Mouse (Mus musculus) MEL (cell line): Measurements from ENCODE around the gene Opcml. TPM values are rescaled to one million over a fixed set of nuclear protein-coding genes. Genes with fewer than 3 reads are reported as not detected.

Source experiments
- DNase-seq: peaks from one replicate; pipeline ENCODE4 v3.0.0; 2011; ENCODE audit warnings: low read depth, low spot score
- H3K27ac ChIP-seq: 2 replicates; pipeline ENCODE4 v1.5.1; 2012; ENCODE audit warnings: low read depth, mild to moderate bottlenecking, control low read depth, low read length, moderate library complexity; ENCODE audit not compliant: control insufficient read depth
- H3K27me3 ChIP-seq, 2 experiments: fragments of 150-350 bp in 1 of 2; sonication (generic) in 1 of 2; 2 replicates each; pipeline ENCODE4 v1.6.1; 2012; ENCODE audit warnings: low read length in 2 of 2, mild to moderate bottlenecking in 2 of 2, improper control_type of control experiment in 1 of 2, moderate library complexity in 1 of 2; ENCODE audit not compliant: insufficient read depth in 2 of 2, control insufficient read depth in 1 of 2
- H3K36me3 ChIP-seq, 2 experiments: 2 replicates each; pipeline ENCODE4 v1.6.1; 2012 to 2014; ENCODE audit warnings: low read length in 2 of 2, improper control_type of control experiment in 1 of 2, inconsistent platforms in 1 of 2, mild to moderate bottlenecking in 1 of 2; ENCODE audit not compliant: insufficient read depth in 2 of 2, control insufficient read depth in 1 of 2
- H3K4me1 ChIP-seq, 2 experiments: fragments of 150-350 bp in 1 of 2; sonication (generic) in 1 of 2; 2 replicates each; pipeline ENCODE4 v1.6.1; 2012; ENCODE audit warnings: low read length in 2 of 2, improper control_type of control experiment in 1 of 2, mild to moderate bottlenecking in 1 of 2; ENCODE audit not compliant: insufficient read depth in 2 of 2, control insufficient read depth in 1 of 2
- H3K4me3 ChIP-seq, 2 experiments: fragments of 150-350 bp in 1 of 2; sonication (generic) in 1 of 2; 2 replicates each; pipeline ENCODE4 v1.5.1; 2012; ENCODE audit warnings: low read depth in 2 of 2, low read length in 2 of 2, mild to moderate bottlenecking in 2 of 2, moderate library complexity in 2 of 2, control low read depth in 1 of 2, improper control_type of control experiment in 1 of 2; ENCODE audit not compliant: control insufficient read depth in 1 of 2, insufficient read depth in 1 of 2
- H3K79me2 ChIP-seq: 2 replicates; pipeline ENCODE4 v1.6.1; 2012; ENCODE audit warnings: mild to moderate bottlenecking, low read length, moderate library complexity; ENCODE audit not compliant: control insufficient read depth, poor library complexity, insufficient read depth
- H3K9ac ChIP-seq: 2 replicates; pipeline ENCODE4 v1.6.1; 2012; ENCODE audit warnings: low read depth, mild to moderate bottlenecking, control low read depth, low read length, moderate library complexity; ENCODE audit not compliant: control insufficient read depth, poor library complexity, severe bottlenecking
- H3K9me3 ChIP-seq: fragments of 150-350 bp; sonication (generic); replicated peaks from 2 replicates; pipeline ENCODE4 v1.6.1; 2012; ENCODE audit warnings: mild to moderate bottlenecking, low read length, improper control_type of control experiment, moderate library complexity; ENCODE audit not compliant: insufficient read depth
- BHLHE40 ChIP-seq: IDR thresholded peaks from 2 replicates; pipeline ENCODE4 v1.6.1; 2012; ENCODE audit warnings: low read depth, mild to moderate bottlenecking, inconsistent platforms, low read length, improper control_type of control experiment, borderline replicate concordance
- CHD2 ChIP-seq: IDR thresholded peaks from 2 replicates; pipeline ENCODE4 v1.6.1; 2011; ENCODE audit warnings: low read length, improper control_type of control experiment
- CTCF ChIP-seq, 3 experiments: IDR thresholded peaks in 2 of 3; conservative IDR thresholded peaks in 1 of 3; 2 replicates each; pipeline ENCODE4 v1.5.1; 2011 to 2012; ENCODE audit warnings: low read length in 3 of 3, low read depth in 2 of 3, mild to moderate bottlenecking in 2 of 3, improper control_type of control experiment in 1 of 3, inconsistent platforms in 1 of 3, mixed read lengths in 1 of 3, moderate library complexity in 1 of 3; ENCODE audit not compliant: control insufficient read depth in 1 of 3, insufficient read depth in 1 of 3, poor library complexity in 1 of 3, severe bottlenecking in 1 of 3
- E2F4 ChIP-seq: IDR thresholded peaks from 2 replicates; pipeline ENCODE4 v1.6.1; 2011; ENCODE audit warnings: low read depth, low read length, improper control_type of control experiment, borderline replicate concordance
- ELF1 ChIP-seq: IDR thresholded peaks from 2 replicates; pipeline ENCODE4 v1.6.1; 2014; ENCODE audit warnings: low read depth, mild to moderate bottlenecking, inconsistent platforms, low read length, improper control_type of control experiment, moderate library complexity
- EP300 ChIP-seq, 2 experiments: IDR thresholded peaks; 2 replicates each; pipeline ENCODE4 v1.6.1; 2011; ENCODE audit warnings: improper control_type of control experiment in 2 of 2, low read length in 2 of 2, low read depth in 1 of 2, mild to moderate bottlenecking in 1 of 2
- GABPA ChIP-seq: IDR thresholded peaks from 2 replicates; pipeline ENCODE4 v1.6.1; 2012; ENCODE audit warnings: low read depth, mild to moderate bottlenecking, inconsistent platforms, low read length, improper control_type of control experiment, moderate library complexity
- HCFC1 ChIP-seq: IDR thresholded peaks from 2 replicates; pipeline ENCODE4 v1.6.1; 2012; ENCODE audit warnings: low read depth, mild to moderate bottlenecking, inconsistent platforms, low read length, improper control_type of control experiment, moderate library complexity
- MAFK ChIP-seq: IDR thresholded peaks from 2 replicates; pipeline ENCODE4 v1.6.1; 2011; ENCODE audit warnings: low read depth, mild to moderate bottlenecking, low read length, improper control_type of control experiment, borderline replicate concordance
- MAZ ChIP-seq: IDR thresholded peaks from 2 replicates; pipeline ENCODE4 v1.6.1; 2012; ENCODE audit warnings: low read depth, mild to moderate bottlenecking, inconsistent platforms, low read length, improper control_type of control experiment
- MEF2A ChIP-seq: IDR thresholded peaks from 2 replicates; pipeline ENCODE4 v1.6.1; 2014; ENCODE audit warnings: low read depth, mild to moderate bottlenecking, inconsistent platforms, low read length, improper control_type of control experiment; ENCODE audit not compliant: poor library complexity, insufficient replicate concordance, severe bottlenecking; ENCODE audit errors: extremely low read depth
- MXI1 ChIP-seq: IDR thresholded peaks from 2 replicates; pipeline ENCODE4 v1.6.1; 2011; ENCODE audit warnings: mild to moderate bottlenecking, low read depth, low read length, improper control_type of control experiment
- MYC ChIP-seq: IDR thresholded peaks from 2 replicates; pipeline ENCODE4 v1.6.1; 2011; ENCODE audit warnings: low read depth, mild to moderate bottlenecking, low read length, improper control_type of control experiment, moderate library complexity
- NELFE ChIP-seq: IDR thresholded peaks from 2 replicates; pipeline ENCODE4 v1.6.1; 2011; ENCODE audit warnings: low read depth, low read length, improper control_type of control experiment
- NRF1 ChIP-seq: IDR thresholded peaks from 2 replicates; pipeline ENCODE4 v1.6.1; 2014; ENCODE audit warnings: low read depth, mild to moderate bottlenecking, inconsistent platforms, low read length, improper control_type of control experiment, moderate library complexity; ENCODE audit not compliant: poor library complexity, insufficient read depth, severe bottlenecking
- POLR2A ChIP-seq, 2 experiments: IDR thresholded peaks; 2 replicates each; pipeline ENCODE4 v1.6.1; 2011 to 2012; ENCODE audit warnings: low read length in 2 of 2, mild to moderate bottlenecking in 2 of 2, control low read depth in 1 of 2, improper control_type of control experiment in 1 of 2, low read depth in 1 of 2, moderate library complexity in 1 of 2; ENCODE audit not compliant: control insufficient read depth in 1 of 2, insufficient read depth in 1 of 2, poor library complexity in 1 of 2
- POLR2AphosphoS2 ChIP-seq: IDR thresholded peaks from 2 replicates; pipeline ENCODE4 v1.6.1; 2011; ENCODE audit warnings: low read length, improper control_type of control experiment
- RAD21 ChIP-seq: IDR thresholded peaks from 2 replicates; pipeline ENCODE4 v1.6.1; 2011; ENCODE audit warnings: mild to moderate bottlenecking, low read depth, low read length, improper control_type of control experiment
- RCOR1 ChIP-seq: IDR thresholded peaks from 2 replicates; pipeline ENCODE4 v1.6.1; 2012; ENCODE audit warnings: low read depth, mild to moderate bottlenecking, inconsistent platforms, low read length, improper control_type of control experiment
- SIN3A ChIP-seq: IDR thresholded peaks from 2 replicates; pipeline ENCODE4 v1.6.1; 2012; ENCODE audit warnings: low read length, improper control_type of control experiment, inconsistent platforms
- SMC3 ChIP-seq: IDR thresholded peaks from 2 replicates; pipeline ENCODE4 v1.6.1; 2011; ENCODE audit warnings: low read depth, low read length, improper control_type of control experiment
- TBP ChIP-seq: IDR thresholded peaks from 2 replicates; pipeline ENCODE4 v1.8.0; 2011; ENCODE audit warnings: low read depth, low read length, improper control_type of control experiment
- USF2 ChIP-seq, 2 experiments: IDR thresholded peaks; 2 replicates each; pipeline ENCODE4 v1.6.1; 2011 to 2012; ENCODE audit warnings: improper control_type of control experiment in 2 of 2, low read length in 2 of 2, borderline replicate concordance in 1 of 2, inconsistent platforms in 1 of 2, low read depth in 1 of 2, mild to moderate bottlenecking in 1 of 2; ENCODE audit not compliant: insufficient read depth in 1 of 2
- ZC3H11A ChIP-seq: IDR thresholded peaks from 2 replicates; pipeline ENCODE4 v1.6.1; 2012; ENCODE audit warnings: low read depth, mild to moderate bottlenecking, inconsistent platforms, low read length, improper control_type of control experiment
- ZKSCAN1 ChIP-seq: IDR thresholded peaks from 2 replicates; pipeline ENCODE4 v1.6.1; 2012; ENCODE audit warnings: low read depth, mild to moderate bottlenecking, inconsistent platforms, low read length, improper control_type of control experiment, moderate library complexity
- ZNF384 ChIP-seq: IDR thresholded peaks from 2 replicates; pipeline ENCODE4 v1.6.1; 2012; ENCODE audit warnings: low read depth, mild to moderate bottlenecking, inconsistent platforms, low read length, improper control_type of control experiment
- polyA plus RNA-seq, 2 experiments: library from polyadenylated mRNA; stranded (reverse) in 1 of 2; unstranded in 1 of 2; fragments of >175 nt in 1 of 2; fragments of >200 nt in 1 of 2; gene quantifications; 2 replicates each; pipeline versions ENCODE4 v1.2.1 to v1.2.4; 2012; ENCODE audit warnings: low replicate concordance in 2 of 2, low read depth in 1 of 2; ENCODE audit not compliant: insufficient read length in 2 of 2, insufficient read depth in 1 of 2, missing spikeins in 1 of 2
- total RNA-seq: library from RNA; depleted of rRNA; stranded (reverse); fragments of 300-350 nt; gene quantifications from 2 replicates; pipeline ENCODE4 v1.2.3, GENCODE M21; 2012

Gene Opcml
- total and polyA plus RNA-seq, 3 experiments, result not detected

DNA sequence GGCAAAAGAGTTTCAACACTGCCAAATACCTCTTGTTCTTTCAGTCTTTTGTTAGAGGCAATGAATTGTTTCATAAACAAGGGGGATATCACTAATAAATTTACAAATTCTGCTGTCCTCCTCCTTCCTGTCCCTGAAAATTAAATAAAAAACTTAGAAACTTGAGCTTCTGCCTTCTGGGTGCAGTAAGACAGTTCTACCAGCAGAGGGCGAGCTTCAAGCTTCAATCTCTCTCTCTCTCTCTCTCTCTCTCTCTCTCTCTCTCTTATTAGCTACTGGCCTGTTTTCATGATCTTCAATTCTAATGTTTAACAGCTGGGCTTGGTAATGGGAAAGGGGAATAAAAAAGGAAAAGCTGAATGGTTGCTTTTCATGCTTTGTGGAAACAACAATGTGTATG is 615.2 kb downstream of the Opcml start:
- Histone ChIP-seq H3K4me1 (no peaks in the 10 kb centered on the region), H3K9me3 (no peaks in the 10 kb centered on the region), H3K27ac (no peak overlapping the region), H3K27me3 (no peaks in the 10 kb centered on the region), H3K36me3 (no peaks in the 10 kb centered on the region), H3K79me2 (no peaks in the 10 kb centered on the region), H3K9ac (no peak overlapping the region), H3K4me3 (no peak overlapping the region)
- peak; percentile 14 for DNase-seq
- TF ChIP-seq EP300 (IDR thresholded peaks at IDR 0.05; ENCODE audit: low read depth in 1 of 2, low read length in 2 of 2) (no peak), NELFE (no peak), RAD21 (peak; percentile 22), CHD2 (no peak), POLR2A (IDR thresholded peaks at IDR 0.05; ENCODE audit: control insufficient read depth in 1 of 2, insufficient read depth in 1 of 2, low read depth in 1 of 2, low read length in 2 of 2, poor library complexity in 1 of 2) (no peak), CTCF (IDR thresholded peaks at IDR 0.05 in 2 of 3, conservative IDR thresholded peaks at IDR 0.05 in 1 of 3; ENCODE audit: control insufficient read depth in 1 of 3, insufficient read depth in 1 of 3, low read depth in 2 of 3, low read length in 3 of 3, poor library complexity in 1 of 3, severe bottlenecking in 1 of 3) (peak; percentile 43 to 58 (median 50)), MXI1 (no peak), SMC3 (peak; percentile 47), E2F4 (no peak), USF2 (IDR thresholded peaks at IDR 0.05; ENCODE audit: borderline replicate concordance in 1 of 2, insufficient read depth in 1 of 2, low read depth in 1 of 2, low read length in 2 of 2) (no peak), ZNF384 (no peak), ZC3H11A (0 out of 2 replicates have a peak, but pooled peaks have one; percentile 17), ZKSCAN1 (no peak)
- TF ChIP-seq, all 39 proteins: peak for 4

GRCm38 (mm10) chr9:28420808-28421207 is 630.2 kb downstream of the Opcml start:
- no peak for DNase-seq
- H3K27ac ChIP-seq, result no peak overlapping the region
- no peaks in the 10 kb centered on the region for H3K9me3 ChIP-seq
- no peak overlapping the region for H3K9ac ChIP-seq
- H3K27me3 ChIP-seq, result no peaks in the 10 kb centered on the region
- TF ChIP-seq SIN3A (no peak), BHLHE40 (no peak), POLR2AphosphoS2 (no peak), MXI1 (no peak), MEF2A (no peak), NRF1 (no peak), RCOR1 (no peak), TBP (no peak), GABPA (no peak), MAFK (no peak), NELFE (no peak), USF2 (IDR thresholded peaks at IDR 0.05; ENCODE audit: borderline replicate concordance in 1 of 2, insufficient read depth in 1 of 2, low read depth in 1 of 2, low read length in 2 of 2) (no peak), HCFC1 (no peak), ELF1 (no peak), ZNF384 (no peak), MYC (no peak), MAZ (no peak)
- no peaks in the 10 kb centered on the region for H3K79me2 ChIP-seq
- H3K36me3 ChIP-seq, result no peaks in the 10 kb centered on the region
- H3K4me3 ChIP-seq, result no peak overlapping the region
- no peaks in the 10 kb centered on the region for H3K4me1 ChIP-seq
